Mouse (Mus musculus) heart, postnatal 36 days (tissue): ENCODE results near the gene Btbd9. TPM values are rescaled to one million over a fixed set of nuclear protein-coding genes. Genes with fewer than 3 reads are reported as not detected.

Experiments used
- DNase-seq, 2 experiments: peaks; one replicate each; pipeline ENCODE4 v3.0.0; 2021 to 2022
- intact Hi-C: fragments of 180-260 bp; cut with DNase I; formaldehyde crosslinking; loops from one replicate; pipeline ENCODE4 v1.15.1; 2025
- total RNA-seq, 2 experiments: library from RNA; stranded (reverse); gene quantifications; 2 replicates each; pipeline ENCODE4 v1.2.3; 2021

Gene Btbd9
- total RNA-seq, 2 experiments from 2014 or later: 17.0 to 17.4 TPM

GRCm38 (mm10) chr17:30604296-30604695 is 28.0 kb upstream of the Btbd9 start:
- intact Hi-C loops: no loop called here

DNA sequence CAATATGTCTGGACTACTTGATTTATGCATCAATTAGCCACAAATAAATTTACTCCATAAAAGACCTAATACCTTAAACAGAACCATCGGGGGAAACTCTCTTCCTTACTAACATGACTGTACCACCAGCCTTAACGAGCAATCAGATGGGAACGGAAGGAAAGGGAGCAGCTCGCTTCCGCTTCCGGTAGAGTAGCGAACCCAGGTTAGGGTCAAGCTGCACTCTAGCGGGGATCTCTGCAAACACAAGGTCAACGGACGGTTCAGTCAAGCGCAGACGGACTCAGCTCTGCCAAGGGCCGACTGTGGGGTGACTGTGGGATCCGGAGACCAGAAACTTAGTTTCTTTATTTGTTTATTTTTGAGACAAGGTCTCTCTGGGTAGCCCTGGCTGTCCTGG is 25.9 kb upstream of the Btbd9 start:
- no peak for DNase-seq
- intact Hi-C loops: no loop called here

More at GRCm38 (mm10) chr17:30604296-30604695, 28.0 kb upstream of the Btbd9 start:
- no peak for DNase-seq

DNA sequence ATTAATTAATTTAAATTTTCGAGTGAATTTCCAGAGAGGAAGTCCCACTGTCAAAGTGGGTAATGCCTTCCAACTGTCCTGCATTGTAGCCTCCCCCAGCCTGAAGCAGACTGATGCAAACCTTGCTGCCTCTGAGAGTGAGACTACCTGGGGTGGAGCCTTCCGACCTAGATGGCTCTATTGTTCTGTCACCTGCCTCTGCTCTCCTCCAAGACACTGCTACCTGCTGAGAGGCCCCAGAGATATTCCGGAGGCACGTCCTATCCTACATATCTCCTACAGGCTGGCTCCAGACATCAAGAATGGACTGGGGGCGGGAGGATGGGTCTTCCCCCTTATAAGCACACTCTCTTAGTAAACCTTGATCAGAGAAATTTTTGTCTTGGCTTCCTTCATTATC is 22.0 kb upstream of the Btbd9 start:
- intact Hi-C loops: no loop called here
- no peak for DNase-seq

DNA sequence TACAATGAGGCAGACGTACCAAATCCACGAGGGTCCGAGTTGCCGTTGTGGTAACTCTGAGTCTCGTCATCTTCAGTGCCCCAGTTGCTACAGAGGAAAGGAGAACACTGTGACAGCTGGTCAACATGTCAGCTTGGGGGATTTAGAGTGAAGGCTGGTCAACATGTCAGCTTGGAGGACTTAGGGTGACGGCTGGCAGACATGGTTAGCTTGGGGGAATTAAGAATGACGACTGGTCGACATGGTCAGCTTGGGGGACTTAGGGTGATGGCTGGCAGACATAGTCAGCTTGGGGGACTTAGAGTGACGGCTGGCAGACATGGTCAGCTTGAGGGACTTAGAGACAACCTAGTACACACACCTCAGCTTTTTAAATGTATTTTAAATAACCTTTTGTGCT is 21.5 kb upstream of the Btbd9 start:
- DNase-seq: no peak
- intact Hi-C loops: no loop called here

- intact Hi-C loops: loop anchor here (5.0 kb wide), 1 partner anchor 222 kb away; no protein-coding TSS in a partner anchor
- DNase-seq: no peak
These were observed 18.6 kb upstream of the Btbd9 start for GRCm38 (mm10) chr17:30594846-30595245.

- no peak for DNase-seq
- intact Hi-C loops: loop anchor here (5.0 kb wide), 1 partner anchor 223 kb away; no protein-coding TSS in a partner anchor
These were observed 18.1 kb upstream of the Btbd9 start for GRCm38 (mm10) chr17:30594407-30594806.

DNA sequence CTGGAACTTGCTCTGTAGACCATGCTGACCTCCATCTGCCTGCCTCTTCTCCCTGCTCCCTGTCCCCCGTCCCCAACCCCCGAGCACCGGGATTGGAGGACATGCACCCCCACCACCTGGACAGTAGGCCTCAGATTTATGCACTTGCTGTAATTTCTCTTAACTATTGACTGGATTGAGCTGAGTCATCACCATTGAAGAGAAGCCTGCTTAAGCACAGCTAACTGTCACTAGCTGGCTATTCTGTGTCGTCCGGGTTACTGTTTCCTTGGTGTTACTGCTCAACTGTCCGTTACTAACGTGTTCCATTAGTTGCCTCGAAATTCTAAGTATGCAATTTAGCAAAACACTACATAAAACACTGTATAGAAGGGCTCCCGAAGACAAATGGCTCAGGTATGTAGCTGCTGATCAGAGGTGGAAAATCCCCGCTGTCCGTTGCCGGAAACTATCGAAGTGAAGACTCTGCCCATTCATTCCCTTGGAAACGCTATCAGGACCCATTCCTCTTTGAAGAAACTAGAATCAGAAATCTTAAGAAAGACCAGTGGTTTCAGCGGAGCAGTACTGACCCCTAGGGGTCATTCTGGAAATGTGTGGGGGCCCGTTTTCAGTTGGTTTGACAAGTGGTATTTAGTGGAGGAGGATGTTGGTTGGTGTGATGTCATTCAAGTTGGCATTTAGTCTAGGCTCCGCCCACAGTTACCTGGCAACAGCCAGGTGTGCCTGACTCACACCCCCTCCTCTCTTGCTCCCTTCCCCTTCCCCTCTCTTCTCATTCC is 14.3 kb upstream of the Btbd9 start:
- DNase-seq: peak; percentile 55 to 67
- intact Hi-C loops: loop anchor here (1.0 to 5.0 kb wide), 3 partner anchors 31 to 227 kb away; no protein-coding TSS in a partner anchor

DNA sequence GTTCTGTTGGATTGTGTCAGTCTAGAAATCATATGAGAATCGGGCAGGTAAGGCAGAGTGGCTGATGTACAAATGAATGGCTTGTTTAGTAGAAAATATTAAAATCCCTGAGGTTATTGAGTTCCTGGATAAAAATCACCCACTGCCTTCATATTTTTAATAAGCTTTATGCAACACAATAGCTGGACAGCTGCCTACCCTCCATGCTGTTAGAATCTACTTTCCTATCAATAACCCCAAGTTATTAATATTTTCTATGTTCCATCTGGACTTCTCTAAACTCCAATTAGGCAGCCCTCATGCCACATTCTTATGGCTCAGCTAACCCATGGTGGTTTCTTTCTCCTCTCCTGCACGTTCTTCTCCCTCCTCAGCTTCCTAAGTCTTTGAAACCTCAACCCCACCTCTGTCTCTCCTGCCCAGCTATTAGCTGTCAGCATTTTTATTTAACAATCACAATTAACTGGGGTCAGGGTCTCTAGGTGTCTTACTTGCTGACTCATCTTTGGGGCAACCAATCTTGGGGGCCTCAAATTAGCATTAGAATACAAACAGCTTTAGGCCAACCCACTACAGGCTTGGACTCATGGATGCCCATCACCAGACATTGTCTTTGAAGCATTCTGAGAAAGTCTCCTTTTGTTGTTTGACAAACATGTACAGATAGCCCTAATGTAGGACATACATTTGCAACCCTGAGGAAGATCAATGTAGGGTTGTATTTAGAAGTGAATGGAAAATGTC is 7.1 kb upstream of the Btbd9 start:
- no peak for DNase-seq
- intact Hi-C loops: no loop called here

GRCm38 (mm10) chr17:30582313-30582712 is 6.0 kb upstream of the Btbd9 start:
- DNase-seq: no peak
- intact Hi-C loops: no loop called here

DNA sequence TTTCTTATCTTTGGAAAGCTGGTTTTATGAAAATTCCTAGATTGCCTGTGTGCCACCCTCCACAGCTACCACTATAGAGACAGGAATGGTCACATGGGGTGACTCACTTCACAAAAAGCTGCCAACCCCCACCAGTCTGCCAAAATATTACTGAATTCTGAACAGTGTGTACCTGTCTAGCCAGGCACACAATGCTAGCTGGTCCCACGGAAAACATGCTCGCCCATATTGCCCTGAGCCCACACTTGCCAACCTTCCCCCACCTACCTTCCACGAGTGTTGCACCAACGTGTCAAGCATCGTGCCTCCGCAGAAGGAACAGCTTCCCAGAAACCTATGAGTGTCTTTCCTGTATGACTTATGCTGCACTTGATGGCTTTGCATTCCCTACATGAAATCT is 4.9 kb upstream of the Btbd9 start:
- intact Hi-C loops: no loop called here
- DNase-seq: no peak

DNA sequence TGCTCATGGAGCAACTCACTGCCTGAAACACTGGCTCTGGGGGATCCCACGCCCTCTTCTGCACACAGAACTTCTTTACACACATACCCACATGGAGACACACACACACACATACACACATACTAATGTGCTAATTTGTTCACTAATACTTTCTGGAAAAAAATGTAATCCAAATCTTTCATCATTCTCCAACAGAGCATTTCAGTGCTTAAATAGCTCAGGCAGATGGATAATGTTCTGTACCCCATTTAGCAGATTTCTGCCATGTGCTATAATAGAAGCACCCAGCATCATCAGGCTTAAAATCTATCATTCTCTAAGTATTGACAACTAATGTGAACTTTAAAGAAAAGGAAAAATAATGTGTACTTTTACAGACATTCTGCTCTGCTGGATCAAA is 4.5 kb upstream of the Btbd9 start:
- intact Hi-C loops: no loop called here
- no peak for DNase-seq

DNA sequence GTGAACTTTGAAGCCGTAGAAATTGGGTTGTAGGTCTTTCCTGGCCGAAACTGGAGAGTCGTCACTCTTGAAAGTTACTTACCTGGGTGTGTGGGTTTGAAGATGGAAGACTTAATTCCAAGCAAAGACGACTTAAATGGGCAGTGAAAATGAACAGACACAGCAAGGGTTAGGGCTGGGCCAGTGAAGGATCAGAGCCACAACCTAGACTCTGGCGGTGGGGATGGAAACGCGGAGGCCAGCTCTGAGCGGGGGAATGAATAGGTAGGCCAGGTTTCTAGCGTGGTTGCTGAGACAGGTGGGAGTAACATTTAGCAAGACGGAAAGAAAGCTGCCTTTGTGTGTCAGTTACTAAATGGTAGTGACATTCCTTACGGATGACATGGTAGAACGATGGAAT is 658 bp upstream of the Btbd9 start:
- no peak for DNase-seq
- intact Hi-C loops: loop anchor here (2.0 kb wide), 1 partner anchor 36 kb away; no protein-coding TSS in a partner anchor

- intact Hi-C loops: no loop called here
- DNase-seq: peak in 1 of 2 experiments; percentile 25
These were observed 975 bp downstream of the Btbd9 start for GRCm38 (mm10) chr17:30575121-30575904.

DNA sequence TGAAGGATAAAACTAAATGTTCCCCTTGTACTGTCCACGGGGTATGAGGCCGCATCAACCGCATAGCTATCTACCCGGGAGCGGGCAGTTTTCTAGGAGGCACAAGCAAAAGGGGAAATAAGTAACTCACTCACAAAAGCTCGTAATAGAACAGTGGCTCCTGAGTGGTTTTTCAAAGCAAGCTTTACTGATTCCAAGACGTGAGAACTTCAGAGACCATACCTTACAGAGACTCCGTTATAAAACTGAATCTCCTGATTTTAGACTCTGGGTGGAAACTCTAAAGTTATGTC is 1.6 kb downstream of the Btbd9 start:
- DNase-seq: no peak
- intact Hi-C loops: no loop called here

DNA sequence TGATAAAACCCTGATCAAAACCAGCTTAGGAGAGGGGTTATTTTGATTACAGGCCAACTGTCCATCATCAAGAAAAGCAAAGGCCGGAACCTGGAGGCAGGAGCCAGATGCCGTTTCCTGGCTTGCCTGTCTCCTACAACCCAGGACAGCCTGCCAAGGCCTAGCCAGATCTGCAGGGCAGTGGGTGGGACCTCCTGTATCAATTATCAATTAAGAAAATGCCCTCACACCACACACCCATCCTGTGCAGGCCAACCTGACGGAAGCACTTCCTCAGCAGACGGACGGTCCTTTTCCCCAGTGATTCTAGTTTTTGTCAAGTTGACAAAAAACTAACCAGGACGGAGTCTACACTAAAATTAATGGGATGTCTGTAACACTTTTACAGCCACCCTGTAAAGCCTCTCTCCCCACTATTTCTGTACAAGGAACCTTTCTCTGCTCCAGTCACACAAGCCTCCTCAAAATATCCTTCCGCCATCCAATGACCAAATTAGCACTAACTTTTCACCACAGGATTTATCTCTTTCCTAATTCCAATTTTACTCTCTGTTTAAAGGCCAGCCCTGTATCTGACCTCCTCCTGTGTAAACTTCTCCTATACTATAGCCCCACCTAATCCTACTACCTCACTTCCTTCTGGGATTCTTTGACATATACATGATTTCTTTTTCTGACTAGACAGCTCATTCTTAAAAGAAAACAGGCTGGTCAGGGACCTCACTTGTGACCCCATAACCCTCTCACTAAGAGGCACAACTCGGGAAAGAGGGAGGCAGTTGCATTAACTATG is 2.1 kb downstream of the Btbd9 start:
- peak in 1 of 2 experiments; percentile 27 for DNase-seq
- intact Hi-C loops: no loop called here

- DNase-seq: no peak
- intact Hi-C loops: no loop called here
These were observed 5.3 kb downstream of the Btbd9 start for GRCm38 (mm10) chr17:30570971-30571370.

DNA sequence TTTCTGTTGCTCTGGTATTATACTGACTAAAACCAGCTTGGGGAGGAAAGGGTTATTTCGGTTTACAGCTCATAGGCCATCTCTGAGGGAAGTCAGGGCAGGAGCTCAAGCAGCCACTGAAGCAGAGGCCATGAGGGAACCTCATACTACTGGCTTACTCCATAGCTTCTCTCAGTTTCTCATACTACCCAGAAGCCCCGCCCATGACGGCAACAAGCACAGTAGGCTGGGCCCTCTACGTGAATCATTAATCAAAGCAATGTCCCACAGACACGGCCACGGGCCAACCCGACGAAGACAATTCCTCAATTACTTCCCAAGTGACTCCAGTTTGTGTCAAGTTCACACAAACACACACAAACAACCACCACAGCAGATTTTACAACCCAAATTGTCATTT is 6.1 kb downstream of the Btbd9 start:
- intact Hi-C loops: no loop called here
- no peak for DNase-seq

GRCm38 (mm10) chr17:30568473-30568872 is 7.8 kb downstream of the Btbd9 start:
- intact Hi-C loops: no loop called here
- DNase-seq: no peak

- DNase-seq: no peak
- intact Hi-C loops: no loop called here
These were observed 11.3 kb downstream of the Btbd9 start for GRCm38 (mm10) chr17:30564971-30565370.

DNA sequence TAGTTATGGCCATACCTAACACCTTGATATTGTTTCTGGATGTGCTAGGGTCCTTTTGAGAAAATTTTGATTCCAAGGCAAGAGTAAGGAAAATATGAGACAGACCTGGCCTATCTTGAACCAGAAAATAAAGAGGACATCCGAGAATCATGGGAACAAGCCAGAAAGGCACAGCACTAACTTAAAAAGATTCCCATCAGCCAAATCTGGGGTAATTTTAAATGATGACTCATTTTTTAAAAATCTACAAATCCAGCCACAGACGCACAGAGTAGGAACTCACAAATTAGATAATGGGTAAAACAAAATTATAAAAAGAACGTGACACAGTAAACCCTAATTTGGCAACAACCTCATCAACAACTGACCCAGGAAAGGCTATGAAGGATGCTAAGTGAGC is 11.9 kb downstream of the Btbd9 start:
- intact Hi-C loops: no loop called here

More for the DNA sequence above, 11.9 kb downstream of the Btbd9 start:
- DNase-seq: no peak
